Mouse (Mus musculus) hindbrain, embryonic 11.5 days (tissue): ENCODE data around the gene Arvcf. TPM values are rescaled to one million over a fixed set of nuclear protein-coding genes. Genes with fewer than 3 reads are reported as not detected.

ENCODE experiments used
- ATAC-seq: fragments of 200-750 bp; cut with Nextera tagmentation; 2 replicates; pipeline ENCODE4 v1.8.0; 2017; ENCODE audit warnings: mild to moderate bottlenecking, moderate TSS enrichment, moderate library complexity; ENCODE audit not compliant: low FRiP score
- DNase-seq: peaks from one replicate; pipeline ENCODE4 v3.0.0-alpha.2; 2015; ENCODE audit warnings: low spot score
- H3K27ac ChIP-seq: fragments of 300-500 bp; sonication (generic); 2 replicates; pipeline ENCODE4 v1.5.1; 2014; ENCODE audit warnings: mild to moderate bottlenecking, low read depth, low read length
- H3K27me3 ChIP-seq: fragments of 300-500 bp; sonication (generic); 2 replicates; pipeline ENCODE4 v1.6.1; 2014; ENCODE audit warnings: mild to moderate bottlenecking, low read length, moderate library complexity, mixed read lengths; ENCODE audit not compliant: control insufficient read depth, insufficient read depth
- H3K36me3 ChIP-seq: fragments of 300-500 bp; sonication (generic); 2 replicates; pipeline ENCODE4 v1.6.1; 2014; ENCODE audit warnings: mild to moderate bottlenecking, low read length, moderate library complexity, mixed read lengths; ENCODE audit not compliant: control insufficient read depth, insufficient read depth
- H3K4me1 ChIP-seq: fragments of 300-500 bp; sonication (generic); replicated peaks from 2 replicates; pipeline ENCODE4 v1.6.1; 2014; ENCODE audit warnings: low read length, mixed read lengths; ENCODE audit not compliant: control insufficient read depth, insufficient read depth
- H3K4me2 ChIP-seq: fragments of 300-500 bp; sonication (generic); replicated peaks from 2 replicates; pipeline ENCODE4 v1.6.1; 2014; ENCODE audit warnings: mild to moderate bottlenecking, low read depth, low read length
- H3K4me3 ChIP-seq: fragments of 300-500 bp; sonication (generic); 2 replicates; pipeline ENCODE4 v1.5.1; 2014; ENCODE audit warnings: low read depth, low read length
- H3K9ac ChIP-seq: fragments of 300-500 bp; sonication (generic); 2 replicates; pipeline ENCODE4 v1.6.1; 2014; ENCODE audit warnings: low read depth, low read length
- H3K9me3 ChIP-seq: fragments of 300-500 bp; sonication (generic); 2 replicates; pipeline ENCODE4 v1.6.1; 2016; ENCODE audit warnings: low read length; ENCODE audit not compliant: control insufficient read depth
- WGBS: fragments of 180-500 bp; shearing (Covaris S2); extraction: QIAGEN DNeasy Blood & Tissue Kit; methylation state at CpG from one replicate; pipeline ENCODE4 v1.1.7; 2014; 5-methylcytosine and 5-hydroxymethylcytosine counted together
- polyA plus RNA-seq: library from polyadenylated mRNA; unstranded; fragments of >200 nt; fragmentation: Nextera tagmentation; extraction: Ambion mirVana; gene quantifications from 2 replicates; pipeline ENCODE4 v1.2.1, GENCODE M21; 2014

The Arvcf gene
- polyA plus RNA-seq, 1 experiment from 2014 or later, result 62.0 TPM

- no peak overlapping the region for H3K4me2 ChIP-seq
- ATAC-seq, result no peak
- no peaks in the 10 kb centered on the region for H3K36me3 ChIP-seq
- H3K4me3 ChIP-seq, result no peak overlapping the region
- 90% methylated on average over 4 of the region's 4 CpGs for WGBS
- no peak for DNase-seq
- H3K9me3 ChIP-seq, result no peaks in the 10 kb centered on the region
- no peak overlapping the region for H3K9ac ChIP-seq
- H3K27me3 ChIP-seq, result no peaks in the 10 kb centered on the region
- H3K27ac ChIP-seq, result no peak overlapping the region
- no peaks in the 10 kb centered on the region for H3K4me1 ChIP-seq
Measured at GRCm38 (mm10) chr16:18366849-18367248, 18.9 kb downstream of the Arvcf start.

GRCm38 (mm10) chr16:18370197-18370596 lies 22.2 kb downstream of the Arvcf start:
- Histone ChIP-seq H3K9ac (no peak overlapping the region), H3K9me3 (no peaks in the 10 kb centered on the region), H3K4me2 (no peak overlapping the region), H3K27ac (no peak overlapping the region), H3K36me3 (no peaks in the 10 kb centered on the region), H3K27me3 (no peaks in the 10 kb centered on the region), H3K4me3 (no peak overlapping the region), H3K4me1 (no peaks in the 10 kb centered on the region)
- DNase-seq (no peak), ATAC-seq (no peak)
- 98% methylated on average over 3 of the region's 3 CpGs for WGBS

DNA sequence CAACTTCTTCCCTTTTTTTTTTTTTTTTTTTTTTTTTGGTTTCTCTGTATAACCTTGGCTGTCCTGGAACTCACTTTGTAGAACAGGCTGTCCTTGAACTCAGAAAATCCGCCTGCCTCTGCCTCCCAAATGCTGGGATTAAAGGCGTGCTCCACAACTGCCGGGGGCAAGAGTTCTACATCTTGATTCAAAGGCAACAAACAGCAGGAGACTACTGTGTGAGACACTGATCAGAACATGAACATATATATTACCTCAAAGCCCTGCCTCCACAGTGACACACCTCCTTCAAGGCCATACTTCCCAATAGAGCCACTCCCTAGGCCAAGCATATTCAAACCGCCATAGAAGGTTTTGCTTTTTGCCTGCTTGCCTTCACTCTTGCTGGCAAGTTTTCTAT lies 25.6 kb downstream of the Arvcf start:
- H3K36me3 ChIP-seq, result no peaks in the 10 kb centered on the region
- ATAC-seq (no peak), DNase-seq (no peak)
- no peaks in the 10 kb centered on the region for H3K9me3 ChIP-seq
- no peak overlapping the region for H3K9ac ChIP-seq
- H3K4me1 ChIP-seq, result peaks cover 8% of the 10 kb centered on the region; the same call in 1 of the 2 replicates
- no peaks in the 10 kb centered on the region for H3K27me3 ChIP-seq
- WGBS, result 93% methylated on average over 4 of the region's 4 CpGs
- H3K4me2 ChIP-seq, result no peak overlapping the region
- H3K27ac ChIP-seq, result no peak overlapping the region
- no peak overlapping the region for H3K4me3 ChIP-seq

DNA sequence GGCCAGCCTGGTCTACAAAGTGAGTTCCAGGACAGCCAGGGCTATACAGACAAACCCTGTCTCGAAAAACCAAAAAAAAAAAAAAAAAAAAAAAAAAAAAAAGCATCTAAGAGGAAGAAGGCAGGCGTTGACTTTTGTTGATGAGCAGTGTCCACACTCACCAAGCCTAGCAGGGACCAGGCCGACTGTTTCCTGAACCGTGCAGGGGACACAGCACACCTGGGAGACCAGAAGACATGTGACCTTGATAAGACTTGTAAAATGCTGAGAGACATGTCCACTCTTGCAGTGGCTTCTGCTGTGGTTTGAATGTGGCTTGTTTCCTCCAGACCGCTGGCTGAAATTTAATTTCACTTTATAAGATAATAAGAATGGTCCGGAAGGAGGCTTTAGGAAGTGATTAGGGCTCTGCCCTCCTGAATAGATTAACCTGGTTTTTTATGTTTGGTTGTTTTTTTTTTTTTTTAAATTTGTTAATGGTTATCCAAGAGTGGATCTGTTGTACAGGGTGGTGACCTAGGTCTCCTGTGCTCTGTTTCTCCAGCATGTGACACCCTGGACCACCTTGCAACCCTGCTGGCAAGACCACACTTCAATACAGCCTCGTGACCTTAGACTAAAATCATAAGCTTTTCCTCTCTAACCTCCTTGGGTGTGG lies 28.4 kb downstream of the Arvcf start:
- no peaks in the 10 kb centered on the region for H3K9me3 ChIP-seq
- H3K27me3 ChIP-seq, result no peaks in the 10 kb centered on the region
- WGBS, result 89% methylated on average over 6 of the region's 7 CpGs
- no peak overlapping the region for H3K27ac ChIP-seq
- DNase-seq (no peak), ATAC-seq (no peak)
- H3K9ac ChIP-seq, result no peak overlapping the region
- peaks cover 20% of the 10 kb centered on the region for H3K4me1 ChIP-seq
- H3K4me2 ChIP-seq, result no peak overlapping the region
- H3K4me3 ChIP-seq, result no peak overlapping the region
- H3K36me3 ChIP-seq, result no peaks in the 10 kb centered on the region

DNA sequence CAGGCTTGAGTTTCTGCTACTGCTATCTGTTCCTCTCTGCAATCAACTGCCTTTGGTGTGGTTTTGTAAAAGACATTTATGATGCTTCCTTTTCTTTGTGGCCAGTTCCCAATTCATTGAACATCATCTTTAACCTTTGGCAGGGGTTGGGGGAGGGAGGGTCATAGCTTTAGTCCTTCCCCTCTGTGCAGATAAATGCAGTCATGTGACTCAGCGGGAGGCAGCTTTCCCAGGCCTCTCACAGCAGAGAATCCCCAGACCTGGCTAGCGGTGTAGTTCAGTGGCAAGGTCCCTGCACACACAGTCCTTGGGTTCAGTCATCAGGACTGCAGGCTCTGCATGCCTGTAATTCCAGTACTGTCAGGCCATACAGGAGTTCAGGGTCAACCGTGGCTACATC lies 29.2 kb downstream of the Arvcf start:
- peaks cover 24% of the 10 kb centered on the region for H3K4me1 ChIP-seq
- no peak for ATAC-seq
- no peak for DNase-seq
- H3K36me3 ChIP-seq, result no peaks in the 10 kb centered on the region
- H3K9ac ChIP-seq, result no peak overlapping the region
- no peak overlapping the region for H3K27ac ChIP-seq
- no peaks in the 10 kb centered on the region for H3K27me3 ChIP-seq
- H3K4me2 ChIP-seq, result no peak overlapping the region
- no peak overlapping the region for H3K4me3 ChIP-seq
- H3K9me3 ChIP-seq, result no peaks in the 10 kb centered on the region
- WGBS, result 23% methylated on average over 3 of the region's 3 CpGs

DNA sequence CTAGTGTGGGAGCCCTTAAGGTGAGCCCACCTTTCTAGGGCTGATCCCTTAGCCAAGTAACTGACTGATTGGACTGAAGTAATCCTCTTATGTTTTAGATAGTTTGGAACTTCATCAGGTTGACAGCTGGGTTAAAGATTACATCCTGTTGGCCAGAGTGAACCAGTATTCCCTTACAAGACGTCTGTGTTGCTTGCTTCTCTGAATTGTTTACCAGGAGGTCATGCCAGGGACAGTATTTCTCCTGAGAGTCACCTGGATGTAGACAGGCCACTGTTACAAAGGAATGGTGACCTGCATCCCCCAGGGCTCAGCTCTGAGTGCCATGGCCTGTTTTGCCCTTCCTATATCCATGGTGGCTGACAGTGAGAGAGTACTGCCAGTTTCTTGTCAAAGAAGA lies 30.5 kb downstream of the Arvcf start:
- H3K4me2 ChIP-seq, result no peak overlapping the region
- WGBS, result 38% methylated on average over 1 of the region's 1 CpGs
- H3K27ac ChIP-seq, result no peak overlapping the region
- peaks cover 27% of the 10 kb centered on the region for H3K4me1 ChIP-seq
- ATAC-seq (no peak), DNase-seq (no peak)
- H3K4me3 ChIP-seq, result no peak overlapping the region
- H3K36me3 ChIP-seq, result no peaks in the 10 kb centered on the region
- H3K27me3 ChIP-seq, result no peaks in the 10 kb centered on the region
- H3K9ac ChIP-seq, result no peak overlapping the region
- no peaks in the 10 kb centered on the region for H3K9me3 ChIP-seq

- H3K4me2 ChIP-seq, result no peak overlapping the region
- DNase-seq (no peak), ATAC-seq (no peak)
- H3K9me3 ChIP-seq, result no peaks in the 10 kb centered on the region
- H3K27ac ChIP-seq, result peak overlapping the region; percentile 84
- H3K36me3 ChIP-seq, result no peaks in the 10 kb centered on the region
- peaks cover 34% of the 10 kb centered on the region for H3K4me1 ChIP-seq
- no peak overlapping the region; the same call in 1 of the 2 replicates for H3K9ac ChIP-seq
- no peaks in the 10 kb centered on the region for H3K27me3 ChIP-seq
- whole genome bisulfite sequencing, result 66% methylated on average over 8 of the region's 8 CpGs
- no peak overlapping the region for H3K4me3 ChIP-seq
Measured at GRCm38 (mm10) chr16:18379338-18380001, 31.5 kb downstream of the Arvcf start.

- no peaks in the 10 kb centered on the region for H3K9me3 ChIP-seq
- H3K9ac ChIP-seq, result no peak overlapping the region
- H3K4me2 ChIP-seq, result no peak overlapping the region
- H3K27ac ChIP-seq, result peak overlapping the region; percentile 84
- peak; percentile 86 for DNase-seq
- H3K4me3 ChIP-seq, result no peak overlapping the region
- no peaks in the 10 kb centered on the region for H3K27me3 ChIP-seq
- ATAC-seq, result peak; percentile 85
- peaks cover 34% of the 10 kb centered on the region for H3K4me1 ChIP-seq
- no peaks in the 10 kb centered on the region for H3K36me3 ChIP-seq
- 19% methylated on average over 6 of the region's 6 CpGs for WGBS
Measured at GRCm38 (mm10) chr16:18380495-18381063, 32.6 kb downstream of the Arvcf start.
